Mouse (Mus musculus) left cerebral cortex, adult 2 months (tissue): Measurements from ENCODE around the gene Rilpl1. TPM values are rescaled to one million over a fixed set of nuclear protein-coding genes. Genes with fewer than 3 reads are reported as not detected.
A peak's percentile ranks its signal among the peaks of the same experiment; 100 is the strongest.
"Not testable (repeated sequence)": the region's sequence is repeated elsewhere in the genome, so short reads cannot be mapped to it uniquely, and the experiment has no call there.

Experiments used
- DNase-seq, 2 experiments: peaks; one replicate each; pipeline ENCODE4 v3.0.0; 2021 to 2022; ENCODE audit warnings: low spot score in 2 of 2, mixed read lengths in 1 of 2; ENCODE audit errors: extremely low spot score in 1 of 2
- H3K27ac ChIP-seq: fragments of 200-600 bp; 2 replicates; pipeline ENCODE4 v1.8.1; 2022
- H3K4me3 ChIP-seq: fragments of 200-600 bp; 2 replicates; pipeline ENCODE4 v1.8.1; 2022
- CTCF ChIP-seq: fragments of 200-600 bp; IDR thresholded peaks from 2 replicates; pipeline ENCODE4 v1.8.1; 2022; ENCODE audit warnings: antibody characterized with exemption, mild to moderate bottlenecking, moderate library complexity
- intact Hi-C: fragments of 180-260 bp; cut with DNase I; formaldehyde crosslinking; loops from one replicate; pipeline ENCODE4 v1.15.1; 2025
- long read RNA-seq, 2 experiments: library from polyadenylated mRNA; stranded (forward); transcript quantifications; one replicate each; pipeline ENCODE4 v2.0.0; 2021; ENCODE audit warnings: borderline mapping rate in 2 of 2
- total RNA-seq, 2 experiments: library from RNA; stranded (reverse); gene quantifications; 2 replicates each; pipeline ENCODE4 v1.2.3; 2021

The Rilpl1 gene
- 10 to 100 TPM; 84.6 to 84.8 TPM for total RNA-seq
- long read RNA-seq, experiment 1, transcript Rilpl1-201 (7 exons, 2,249 nt) = major isoform, 98 of 112 reads
- long read RNA-seq, experiment 1, partial matches to known transcripts = 1 of 112 reads
- long read RNA-seq, experiment 1, other reads (novel, unspliced or antisense) = 13 of 112 reads
- long read RNA-seq, experiment 2, transcript Rilpl1-201 (7 exons, 2,249 nt) = major isoform, 82 of 99 reads
- long read RNA-seq, experiment 2, partial matches to known transcripts = 1 of 99 reads
- long read RNA-seq, experiment 2, other reads (novel, unspliced or antisense) = 15 of 99 reads

GRCm38 (mm10) chr5:124530655-124531582 is at the start of gene Rilpl1:
Gene Rilpl1, minus strand, starts transcription at chr5:124531391.
- DNase-seq = peak; percentile 79 to 81
- TF ChIP-seq CTCF = no peak
- intact Hi-C loops = loop anchor here (10.0 kb wide), 1 partner anchor 176 kb away; no protein-coding TSS in a partner anchor
- H3K27ac ChIP-seq = peak within 1 kb of the TSS; percentile 97
- H3K4me3 ChIP-seq = peak within 1 kb of the TSS; percentile 93

GRCm38 (mm10) chr5:124578633-124579317 is 47.6 kb upstream of the Rilpl1 start, which contains the start of the genes Eif2b1 and Gtf2h3:
Gene Eif2b1, minus strand, starts transcription at chr5:124579131.
Gene Gtf2h3, plus strand, starts transcription at chr5:124579140.
- Histone ChIP-seq H3K27ac (peak within 1 kb of the TSS; percentile 89), H3K4me3 (peak within 1 kb of the TSS; percentile 81)
- intact Hi-C loops = no loop called here
- TF ChIP-seq CTCF = no peak
- peak; percentile 96 to 98 for DNase-seq

GRCm38 (mm10) chr5:124575467-124575866 is 44.3 kb upstream of the Rilpl1 start:
- H3K27ac ChIP-seq = no peak overlapping the region
- no peak overlapping the region for H3K4me3 ChIP-seq
- TF ChIP-seq CTCF = no peak
- intact Hi-C loops = no loop called here
- DNase-seq = no peak

- intact Hi-C loops = no loop called here
- TF ChIP-seq CTCF = no peak
- peak in 1 of 2 experiments; percentile 65 for DNase-seq
- no peak overlapping the region; the same call in 1 of the 2 replicates for H3K27ac ChIP-seq
- no peak overlapping the region for H3K4me3 ChIP-seq
Measured at GRCm38 (mm10) chr5:124571068-124571467, 39.9 kb upstream of the Rilpl1 start.

- no peak for DNase-seq
- no peak overlapping the region for H3K4me3 ChIP-seq
- no peak overlapping the region for H3K27ac ChIP-seq
- peak; percentile 47 for TF ChIP-seq CTCF
- intact Hi-C loops = no loop called here
Measured at GRCm38 (mm10) chr5:124555145-124555544, 24.0 kb upstream of the Rilpl1 start.

GRCm38 (mm10) chr5:124553607-124554006 is 22.4 kb upstream of the Rilpl1 start:
- no peak for DNase-seq
- Histone ChIP-seq H3K4me3 (peak overlapping the region; percentile 93), H3K27ac (no peak overlapping the region)
- intact Hi-C loops = no loop called here
- no peak for TF ChIP-seq CTCF

GRCm38 (mm10) chr5:124552558-124553307 is 21.5 kb upstream of the Rilpl1 start, which contains the start of gene Ddx55:
Gene Ddx55, plus strand, starts transcription at chr5:124552864.
- Histone ChIP-seq H3K27ac (peak within 1 kb of the TSS; percentile 92), H3K4me3 (peak within 1 kb of the TSS; percentile 93)
- DNase-seq = peak; percentile 89
- TF ChIP-seq CTCF = no peak; the same call in 1 of the 2 replicates
- intact Hi-C loops = no loop called here

GRCm38 (mm10) chr5:124552094-124552472 is 20.9 kb upstream of the Rilpl1 start:
- no peak for DNase-seq
- TF ChIP-seq CTCF = no peak
- intact Hi-C loops = no loop called here
- Histone ChIP-seq H3K27ac (peak overlapping the region; percentile 92), H3K4me3 (peak overlapping the region; percentile 93)

- intact Hi-C loops, DNase-seq: not testable (repeated sequence)
- Histone ChIP-seq H3K27ac (peak overlapping the region; percentile 92; the same call in 1 of the 2 replicates), H3K4me3 (peak overlapping the region; percentile 93; the same call in 1 of the 2 replicates)
- peak; percentile 26 for TF ChIP-seq CTCF
Measured at GRCm38 (mm10) chr5:124551349-124552093, 20.3 kb upstream of the Rilpl1 start.

- H3K27ac ChIP-seq, intact Hi-C loops, H3K4me3 ChIP-seq, DNase-seq: not testable (repeated sequence)
Measured at GRCm38 (mm10) chr5:124550737-124551136, 19.5 kb upstream of the Rilpl1 start.
